Mouse (Mus musculus) cortical plate, adult 2 months (tissue): Measurements from ENCODE around the gene Spag8.

Experiments used
- CTCF ChIP-seq: fragments of 200-500 bp; IDR thresholded peaks from 2 replicates; pipeline ENCODE4 v1.5.1; 2011; ENCODE audit warnings: mild to moderate bottlenecking, control low read depth, low read length; ENCODE audit not compliant: insufficient read depth; ENCODE audit errors: extremely low read depth
- POLR2A ChIP-seq: fragments of 200-500 bp; IDR thresholded peaks from 2 replicates; pipeline ENCODE4 v1.6.1; 2011; ENCODE audit warnings: mild to moderate bottlenecking, low read length, control low read depth; ENCODE audit not compliant: insufficient read depth; ENCODE audit errors: extremely low read depth

DNA sequence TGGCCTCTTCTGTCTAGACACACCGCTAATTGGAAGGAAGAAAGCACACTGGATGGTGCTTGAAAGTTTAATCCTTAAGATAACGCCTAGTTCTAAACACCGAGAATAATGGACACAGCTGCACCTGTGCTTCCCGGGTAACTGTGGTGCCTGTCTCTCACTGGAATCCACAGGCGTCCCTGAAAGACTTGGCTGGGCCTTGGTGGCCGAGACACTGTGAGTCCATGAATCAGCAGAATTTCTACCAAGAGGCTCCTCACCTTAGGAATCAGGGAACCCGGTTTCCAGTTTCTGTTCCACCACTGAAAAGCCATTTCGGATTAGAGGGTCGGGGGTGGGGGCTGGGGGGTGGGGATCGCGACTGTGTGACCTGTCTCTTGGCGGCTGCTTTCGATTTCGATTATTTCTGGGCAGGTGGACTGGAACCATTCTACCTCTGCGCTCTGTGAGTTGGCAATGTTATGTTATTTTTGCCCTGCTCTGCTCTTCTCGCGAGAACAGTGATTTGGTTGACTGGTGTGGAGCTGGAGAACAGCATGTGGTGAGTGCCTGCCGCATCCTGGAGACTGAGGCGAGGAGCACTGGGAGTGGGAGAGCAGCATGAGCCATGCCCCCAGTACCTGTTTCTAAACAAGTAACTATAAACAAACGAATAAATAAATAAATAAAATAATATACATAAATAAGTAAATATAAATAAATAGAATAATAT lies 24.1 kb downstream of the Spag8 start:
- TF ChIP-seq POLR2A (peak; percentile 40; the same call in 1 of the 2 replicates), CTCF (no peak)
